Mouse (Mus musculus): Measurements from ENCODE around the gene Ep400. TPM values are rescaled to one million over a fixed set of nuclear protein-coding genes. Genes with fewer than 3 reads are reported as not detected.

Gene Ep400
- total and polyA plus RNA-seq, 2 experiments: 15.2 to 15.4 TPM

GRCm38 (mm10) chr5:110698617-110699016 lies 71.9 kb downstream of the Ep400 start:
- H3K4me1 ChIP-seq (ENCODE audit: control insufficient read depth, insufficient read depth, low read length): no peaks in the 10 kb centered on the region
- H3K27me3 ChIP-seq (ENCODE audit: control insufficient read depth, insufficient read depth, low read length): no peaks in the 10 kb centered on the region
- no peak for TF ChIP-seq POLR2A (IDR thresholded peaks at IDR 0.05; ENCODE audit: extremely low read depth, insufficient read depth, low read length)
- TF ChIP-seq CTCF (IDR thresholded peaks at IDR 0.05; ENCODE audit: low read depth, low read length): no peak
- no peak overlapping the region for H3K4me3 ChIP-seq (ENCODE audit: insufficient read depth, low read depth, low read length)
- H3K27ac ChIP-seq (replicated peaks; ENCODE audit: insufficient read depth, low read depth, low read length): no peak overlapping the region
- no peak for DNase-seq (ENCODE audit: extremely low read depth, low read depth, low spot score)
- H3K79me2 ChIP-seq (ENCODE audit: control insufficient read depth, insufficient read depth, low read length): no peaks in the 10 kb centered on the region
- WGBS: 88% methylated on average over 4 of the region's 4 CpGs
- H3K36me3 ChIP-seq (ENCODE audit: control insufficient read depth, insufficient read depth, low read length): peaks cover 72% of the 10 kb centered on the region
- H3K9ac ChIP-seq (ENCODE audit: low read depth, low read length): no peak overlapping the region

GRCm38 (mm10) chr5:110682041-110682440 lies 88.5 kb downstream of the Ep400 start:
- 86% methylated on average over 8 of the region's 8 CpGs for WGBS
- H3K4me3 ChIP-seq (ENCODE audit: insufficient read depth, low read depth, low read length): no peak overlapping the region
- H3K27me3 ChIP-seq (ENCODE audit: control insufficient read depth, insufficient read depth, low read length): no peaks in the 10 kb centered on the region
- H3K4me1 ChIP-seq (ENCODE audit: control insufficient read depth, insufficient read depth, low read length): no peaks in the 10 kb centered on the region
- no peak overlapping the region for H3K9ac ChIP-seq (ENCODE audit: low read depth, low read length)
- peaks cover 82% of the 10 kb centered on the region for H3K36me3 ChIP-seq (ENCODE audit: control insufficient read depth, insufficient read depth, low read length)
- H3K27ac ChIP-seq (replicated peaks; ENCODE audit: insufficient read depth, low read depth, low read length): no peak overlapping the region
- no peak for TF ChIP-seq CTCF (IDR thresholded peaks at IDR 0.05; ENCODE audit: low read depth, low read length)
- TF ChIP-seq POLR2A (IDR thresholded peaks at IDR 0.05; ENCODE audit: extremely low read depth, insufficient read depth, low read length): no peak
- no peak for DNase-seq (ENCODE audit: extremely low read depth, low read depth, low spot score)
- H3K79me2 ChIP-seq (ENCODE audit: control insufficient read depth, insufficient read depth, low read length): no peaks in the 10 kb centered on the region

- no peak overlapping the region for H3K4me3 ChIP-seq (ENCODE audit: insufficient read depth, low read depth, low read length)
- WGBS: 90% methylated on average over 6 of the region's 6 CpGs
- DNase-seq (ENCODE audit: extremely low read depth, low read depth, low spot score): no peak
- TF ChIP-seq POLR2A (IDR thresholded peaks at IDR 0.05; ENCODE audit: extremely low read depth, insufficient read depth, low read length): no peak
- TF ChIP-seq CTCF (IDR thresholded peaks at IDR 0.05; ENCODE audit: low read depth, low read length): no peak
- no peaks in the 10 kb centered on the region for H3K4me1 ChIP-seq (ENCODE audit: control insufficient read depth, insufficient read depth, low read length)
- no peaks in the 10 kb centered on the region for H3K79me2 ChIP-seq (ENCODE audit: control insufficient read depth, insufficient read depth, low read length)
- no peak overlapping the region for H3K27ac ChIP-seq (replicated peaks; ENCODE audit: insufficient read depth, low read depth, low read length)
- peaks cover 58% of the 10 kb centered on the region for H3K36me3 ChIP-seq (ENCODE audit: control insufficient read depth, insufficient read depth, low read length)
- H3K27me3 ChIP-seq (ENCODE audit: control insufficient read depth, insufficient read depth, low read length): no peaks in the 10 kb centered on the region
- H3K9ac ChIP-seq (ENCODE audit: low read depth, low read length): no peak overlapping the region
Measured at GRCm38 (mm10) chr5:110665486-110666121, 104.9 kb downstream of the Ep400 start.

GRCm38 (mm10) chr5:110664750-110665269 lies 105.7 kb downstream of the Ep400 start:
- H3K27me3 ChIP-seq (ENCODE audit: control insufficient read depth, insufficient read depth, low read length): no peaks in the 10 kb centered on the region
- TF ChIP-seq CTCF (IDR thresholded peaks at IDR 0.05; ENCODE audit: low read depth, low read length) (no peak), POLR2A (IDR thresholded peaks at IDR 0.05; ENCODE audit: extremely low read depth, insufficient read depth, low read length) (no peak)
- H3K27ac ChIP-seq (replicated peaks; ENCODE audit: insufficient read depth, low read depth, low read length): no peak overlapping the region
- no peak overlapping the region for H3K4me3 ChIP-seq (ENCODE audit: insufficient read depth, low read depth, low read length)
- H3K4me1 ChIP-seq (ENCODE audit: control insufficient read depth, insufficient read depth, low read length): no peaks in the 10 kb centered on the region
- DNase-seq (ENCODE audit: extremely low read depth, low read depth, low spot score): peak; percentile 81
- H3K9ac ChIP-seq (ENCODE audit: low read depth, low read length): no peak overlapping the region
- H3K79me2 ChIP-seq (ENCODE audit: control insufficient read depth, insufficient read depth, low read length): no peaks in the 10 kb centered on the region
- H3K36me3 ChIP-seq (ENCODE audit: control insufficient read depth, insufficient read depth, low read length): peaks cover 53% of the 10 kb centered on the region
- 32% methylated on average over 2 of the region's 2 CpGs for WGBS

- Histone ChIP-seq H3K27ac (replicated peaks; ENCODE audit: insufficient read depth, low read depth, low read length) (no peak overlapping the region), H3K36me3 (ENCODE audit: control insufficient read depth, insufficient read depth, low read length) (peaks cover 49% of the 10 kb centered on the region), H3K9ac (ENCODE audit: low read depth, low read length) (no peak overlapping the region), H3K79me2 (ENCODE audit: control insufficient read depth, insufficient read depth, low read length) (no peaks in the 10 kb centered on the region), H3K4me1 (ENCODE audit: control insufficient read depth, insufficient read depth, low read length) (no peaks in the 10 kb centered on the region), H3K27me3 (ENCODE audit: control insufficient read depth, insufficient read depth, low read length) (no peaks in the 10 kb centered on the region), H3K4me3 (ENCODE audit: insufficient read depth, low read depth, low read length) (no peak overlapping the region)
- DNase-seq (ENCODE audit: extremely low read depth, low read depth, low spot score): no peak
- TF ChIP-seq POLR2A (IDR thresholded peaks at IDR 0.05; ENCODE audit: extremely low read depth, insufficient read depth, low read length): no peak
- TF ChIP-seq CTCF (IDR thresholded peaks at IDR 0.05; ENCODE audit: low read depth, low read length): no peak
- WGBS: 96% methylated on average over 2 of the region's 2 CpGs
Measured at GRCm38 (mm10) chr5:110664041-110664440, 106.5 kb downstream of the Ep400 start.

- Histone ChIP-seq H3K27ac (replicated peaks; ENCODE audit: insufficient read depth, low read depth, low read length) (no peak overlapping the region), H3K79me2 (ENCODE audit: control insufficient read depth, insufficient read depth, low read length) (no peaks in the 10 kb centered on the region), H3K9ac (ENCODE audit: low read depth, low read length) (no peak overlapping the region), H3K27me3 (ENCODE audit: control insufficient read depth, insufficient read depth, low read length) (no peaks in the 10 kb centered on the region), H3K4me3 (ENCODE audit: insufficient read depth, low read depth, low read length) (no peak overlapping the region), H3K36me3 (ENCODE audit: control insufficient read depth, insufficient read depth, low read length) (peaks cover 39% of the 10 kb centered on the region), H3K4me1 (ENCODE audit: control insufficient read depth, insufficient read depth, low read length) (no peaks in the 10 kb centered on the region)
- TF ChIP-seq POLR2A (IDR thresholded peaks at IDR 0.05; ENCODE audit: extremely low read depth, insufficient read depth, low read length): no peak
- no peak for TF ChIP-seq CTCF (IDR thresholded peaks at IDR 0.05; ENCODE audit: low read depth, low read length)
- peak; percentile 27 for DNase-seq (ENCODE audit: extremely low read depth, low read depth, low spot score)
Measured at GRCm38 (mm10) chr5:110659682-110660081, 110.8 kb downstream of the Ep400 start.

All from liver, adult 2 months (tissue).